Mouse (Mus musculus): ENCODE measurements at regions not wholly inside any gene's neighbourhood (a gene's known extent, or its start where the extent isn't known, plus 50 kb on each side); places are given as distances from the start of the nearest gene placed in this dataset.

DNA sequence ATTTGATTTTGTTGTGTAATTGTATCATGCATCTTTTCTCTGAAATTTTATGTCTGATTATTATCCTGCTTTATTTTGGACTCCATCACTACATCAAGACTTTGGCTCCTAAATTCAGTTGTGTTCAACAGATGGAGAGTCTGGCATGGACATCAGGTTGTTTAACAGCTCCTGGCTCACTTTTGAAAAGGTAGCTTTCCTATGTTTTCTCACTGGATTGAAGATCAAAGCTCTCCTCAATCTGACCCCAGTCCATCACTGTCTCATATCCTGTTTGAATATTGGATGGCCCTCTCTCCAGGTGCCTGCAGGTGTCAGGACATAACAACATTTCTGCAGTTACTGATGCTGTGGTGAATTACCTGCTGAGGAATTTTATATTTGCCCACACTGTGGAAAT is 265.8 kb upstream of the Cntnap2 start:
- DNase-seq = no peak
- Histone ChIP-seq H3K27ac (replicated peaks; ENCODE audit: low read depth, low read length) (no peak overlapping the region), H3K9ac (replicated peaks; ENCODE audit: low read length) (no peak overlapping the region), H3K9me3 (ENCODE audit: control insufficient read depth, low read length) (no peaks in the 10 kb centered on the region), H3K4me2 (ENCODE audit: low read length) (no peak overlapping the region), H3K36me3 (ENCODE audit: control insufficient read depth, insufficient read depth, low read length) (no peaks in the 10 kb centered on the region), H3K4me3 (replicated peaks; ENCODE audit: low read depth, low read length) (no peak overlapping the region), H3K27me3 (ENCODE audit: control insufficient read depth, insufficient read depth, low read length) (no peaks in the 10 kb centered on the region), H3K4me1 (ENCODE audit: control insufficient read depth, insufficient read depth, low read length) (no peaks in the 10 kb centered on the region)
- ATAC-seq (ENCODE audit: low FRiP score, low TSS enrichment) = no peak

DNA sequence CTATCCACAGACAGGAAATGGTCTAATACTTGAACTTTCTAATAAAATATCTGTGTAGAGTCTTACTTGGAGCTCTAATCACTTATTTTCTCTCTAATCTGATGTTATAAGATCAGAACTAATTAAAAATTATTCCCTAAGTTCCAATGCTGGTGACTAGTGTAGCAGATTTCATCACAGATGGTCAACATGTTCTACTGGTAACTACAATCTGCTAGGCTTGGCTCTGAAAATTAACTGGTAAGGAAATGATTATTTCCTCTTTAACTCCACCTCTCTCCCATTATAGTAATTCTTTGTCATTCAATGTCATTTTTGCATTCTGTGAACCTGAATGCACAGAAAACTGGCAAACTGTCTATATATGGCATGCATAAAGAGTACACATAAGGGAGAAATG is 243.8 kb upstream of the Cntnap2 start:
- Histone ChIP-seq H3K36me3 (ENCODE audit: control insufficient read depth, insufficient read depth, low read length) (no peaks in the 10 kb centered on the region), H3K27me3 (ENCODE audit: control insufficient read depth, insufficient read depth, low read length) (no peaks in the 10 kb centered on the region), H3K9ac (replicated peaks; ENCODE audit: low read length) (no peak overlapping the region), H3K27ac (replicated peaks; ENCODE audit: low read depth, low read length) (no peak overlapping the region), H3K4me3 (replicated peaks; ENCODE audit: low read depth, low read length) (no peak overlapping the region), H3K9me3 (ENCODE audit: control insufficient read depth, low read length) (no peaks in the 10 kb centered on the region), H3K4me2 (ENCODE audit: low read length) (no peak overlapping the region), H3K4me1 (ENCODE audit: control insufficient read depth, insufficient read depth, low read length) (no peaks in the 10 kb centered on the region)
- no peak for ATAC-seq (ENCODE audit: low FRiP score, low TSS enrichment)
- DNase-seq = no peak

GRCm38 (mm10) chr6:44844177-44844576 is 215.0 kb upstream of the Cntnap2 start:
- no peak for ATAC-seq (ENCODE audit: low FRiP score, low TSS enrichment)
- no peak for DNase-seq
- 91% methylated on average over 2 of the region's 2 CpGs for WGBS

GRCm38 (mm10) chr6:44849477-44849876 is 209.7 kb upstream of the Cntnap2 start:
- Histone ChIP-seq H3K9ac (replicated peaks; ENCODE audit: low read length) (no peak overlapping the region), H3K36me3 (ENCODE audit: control insufficient read depth, insufficient read depth, low read length) (no peaks in the 10 kb centered on the region), H3K27me3 (ENCODE audit: control insufficient read depth, insufficient read depth, low read length) (no peaks in the 10 kb centered on the region), H3K4me1 (ENCODE audit: control insufficient read depth, insufficient read depth, low read length) (no peaks in the 10 kb centered on the region), H3K27ac (replicated peaks; ENCODE audit: low read depth, low read length) (no peak overlapping the region), H3K4me2 (ENCODE audit: low read length) (no peak overlapping the region), H3K4me3 (replicated peaks; ENCODE audit: low read depth, low read length) (no peak overlapping the region), H3K9me3 (ENCODE audit: control insufficient read depth, low read length) (no peaks in the 10 kb centered on the region)
- DNase-seq = no peak
- ATAC-seq (ENCODE audit: low FRiP score, low TSS enrichment) = no peak
- 85% methylated on average over 1 of the region's 1 CpGs for WGBS

More at GRCm38 (mm10) chr6:44844177-44844576, 215.0 kb upstream of the Cntnap2 start:
- Histone ChIP-seq H3K9ac (replicated peaks; ENCODE audit: low read length) (no peak overlapping the region), H3K4me3 (replicated peaks; ENCODE audit: low read depth, low read length) (no peak overlapping the region), H3K4me2 (ENCODE audit: low read length) (no peak overlapping the region), H3K36me3 (ENCODE audit: control insufficient read depth, insufficient read depth, low read length) (no peaks in the 10 kb centered on the region), H3K27me3 (ENCODE audit: control insufficient read depth, insufficient read depth, low read length) (no peaks in the 10 kb centered on the region), H3K27ac (replicated peaks; ENCODE audit: low read depth, low read length) (no peak overlapping the region), H3K9me3 (ENCODE audit: control insufficient read depth, low read length) (no peaks in the 10 kb centered on the region), H3K4me1 (ENCODE audit: control insufficient read depth, insufficient read depth, low read length) (no peaks in the 10 kb centered on the region)

- no peak overlapping the region for H3K4me2 ChIP-seq (ENCODE audit: low read length)
- no peaks in the 10 kb centered on the region for H3K4me1 ChIP-seq (ENCODE audit: control insufficient read depth, insufficient read depth, low read length)
- 61% methylated on average over 4 of the region's 4 CpGs for WGBS
- ATAC-seq (ENCODE audit: low FRiP score, low TSS enrichment) (no peak), DNase-seq (peak; percentile 63)
- no peaks in the 10 kb centered on the region for H3K9me3 ChIP-seq (ENCODE audit: control insufficient read depth, low read length)
- H3K4me3 ChIP-seq (replicated peaks; ENCODE audit: low read depth, low read length) = no peak overlapping the region
- H3K9ac ChIP-seq (replicated peaks; ENCODE audit: low read length) = no peak overlapping the region
- H3K27me3 ChIP-seq (ENCODE audit: control insufficient read depth, insufficient read depth, low read length) = no peaks in the 10 kb centered on the region
- no peaks in the 10 kb centered on the region for H3K36me3 ChIP-seq (ENCODE audit: control insufficient read depth, insufficient read depth, low read length)
- no peak overlapping the region for H3K27ac ChIP-seq (replicated peaks; ENCODE audit: low read depth, low read length)
Measured at GRCm38 (mm10) chr6:44850829-44851228, 208.3 kb upstream of the Cntnap2 start.

DNA sequence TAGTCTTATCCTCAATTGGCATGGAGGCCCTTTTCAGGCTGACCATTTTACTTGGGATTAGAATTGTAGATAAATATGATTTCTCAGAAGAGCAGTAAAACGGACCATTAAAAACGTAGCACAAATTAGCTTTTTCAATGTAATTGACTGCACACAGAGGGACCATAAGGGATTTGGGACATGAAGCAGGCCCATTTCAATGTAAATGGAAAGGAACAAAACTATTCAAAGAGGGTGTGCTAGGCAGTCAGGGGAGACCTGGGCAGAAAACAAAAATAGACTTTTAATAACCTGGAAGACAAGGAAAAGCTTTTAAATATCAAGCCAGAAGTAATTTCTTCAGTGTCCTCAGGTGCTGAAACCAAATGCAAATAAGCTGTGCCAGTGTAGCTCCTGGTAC is 158.9 kb upstream of the Cntnap2 start:
- no peaks in the 10 kb centered on the region for H3K9me3 ChIP-seq (ENCODE audit: control insufficient read depth, low read length)
- no peak for DNase-seq
- WGBS = 75% methylated on average over 2 of the region's 2 CpGs
- H3K4me2 ChIP-seq (ENCODE audit: low read length) = no peak overlapping the region
- H3K27ac ChIP-seq (replicated peaks; ENCODE audit: low read depth, low read length) = no peak overlapping the region
- no peaks in the 10 kb centered on the region for H3K4me1 ChIP-seq (ENCODE audit: control insufficient read depth, insufficient read depth, low read length)
- H3K36me3 ChIP-seq (ENCODE audit: control insufficient read depth, insufficient read depth, low read length) = no peaks in the 10 kb centered on the region
- no peak overlapping the region for H3K4me3 ChIP-seq (replicated peaks; ENCODE audit: low read depth, low read length)
- H3K9ac ChIP-seq (replicated peaks; ENCODE audit: low read length) = no peak overlapping the region
- H3K27me3 ChIP-seq (ENCODE audit: control insufficient read depth, insufficient read depth, low read length) = no peaks in the 10 kb centered on the region
- no peak for ATAC-seq (ENCODE audit: low FRiP score, low TSS enrichment)
